Mouse (Mus musculus) limb, embryonic 12.5 days (tissue): ENCODE data around the gene Pnldc1. TPM values are rescaled to one million over a fixed set of nuclear protein-coding genes. Genes with fewer than 3 reads are reported as not detected.

Source experiments
- microRNA-seq: library from miRNA; unstranded; fragments of <30 nt; microRNA quantifications from one replicate; pipeline ENCODE4, GENCODE M21; 2017
- polyA plus RNA-seq: library from polyadenylated mRNA; unstranded; fragments of >200 nt; fragmentation: Nextera tagmentation; extraction: Ambion mirVana; gene quantifications from 2 replicates; pipeline ENCODE4 v1.2.1, GENCODE M21; 2016

The Pnldc1 gene
- polyA plus RNA-seq, 1 experiment from 2014 or later: 2.9 TPM

Small RNA genes lying within 50 kb of the gene (microRNA-seq; reads per million reads assigned to microRNA genes)
- gene Gm24085: not detected

Other genes starting within 250 kb of the Pnldc1 start
- gene Slc22a1, start 234.4 kb downstream of the Pnldc1 start, polyA plus RNA-seq: not detected in 2 replicates
- gene Igf2r, start 140.6 kb downstream of the Pnldc1 start, polyA plus RNA-seq: 43.1 and 48.1 TPM in 2 replicates
- 0.91 and 2.0 TPM in 2 replicates for gene Mas1, start 42.1 kb downstream of the Pnldc1 start, polyA plus RNA-seq
- gene Mrgprh, start 34.2 kb downstream of the Pnldc1 start, polyA plus RNA-seq: 0.18 TPM in 1 of 2 replicates, not detected in the other
- gene Tcp1, start 5.5 kb upstream of the Pnldc1 start, polyA plus RNA-seq: 497 and 531 TPM in 2 replicates
- gene Mrpl18, start 6.1 kb upstream of the Pnldc1 start, polyA plus RNA-seq: 172 and 174 TPM in 2 replicates
- gene Acat3, start 30.4 kb upstream of the Pnldc1 start, polyA plus RNA-seq: 0.53 and 1.6 TPM in 2 replicates
- gene Acat2, start 50.5 kb upstream of the Pnldc1 start, polyA plus RNA-seq: 285 and 287 TPM in 2 replicates
- gene Wtap, start 83.9 kb upstream of the Pnldc1 start, polyA plus RNA-seq: 131 and 152 TPM in 2 replicates
- 94.3 and 95.6 TPM in 2 replicates for gene Sod2, start 96.6 kb upstream of the Pnldc1 start, polyA plus RNA-seq
- not detected in 2 replicates for gene Gpr31b, start 142.1 kb upstream of the Pnldc1 start, polyA plus RNA-seq
- gene Tcp10b, start 150.9 kb upstream of the Pnldc1 start, polyA plus RNA-seq: not detected in 2 replicates
- gene Unc93a, start 221.6 kb upstream of the Pnldc1 start, polyA plus RNA-seq: not detected in 2 replicates